9 mouse cellular contexts compared by ENCODE assay signal in the genomic region with DNA sequence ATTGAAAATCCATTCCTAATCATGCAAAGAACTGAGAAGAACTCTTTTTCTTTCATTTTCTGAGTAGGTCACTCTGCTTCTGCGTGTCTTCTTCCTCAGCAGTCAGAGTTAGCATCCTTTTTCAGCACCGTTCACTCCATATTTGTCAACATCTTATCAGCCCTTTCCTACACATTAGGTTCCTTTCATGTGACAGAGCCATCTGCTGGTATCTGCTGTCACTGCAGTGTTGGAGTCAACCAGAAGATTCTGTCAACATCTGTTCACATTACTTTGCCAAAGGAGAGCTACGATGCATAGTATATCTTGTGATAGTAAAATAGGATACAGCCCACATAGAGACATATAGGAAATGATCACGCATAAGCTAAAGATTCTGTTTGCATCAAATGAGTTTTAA.
DNase-seq lines count a peak whose midpoint lies in the region; ATAC-seq and TF ChIP-seq lines count a peak whose summit lies in the region.
"Had no signal": no experiment of that assay in that cellular context is flagged by ENCODE, and none has a peak within 500 bp of the region (broad histone marks: within the 10 kb centered on the region; RNA-seq: fewer than 3 reads in every experiment).

No protein-coding gene starts in this region.

- no peaks in the 10 kb centered on the region for H3K9me3 ChIP-seq in kidney, embryonic 15.5 days (replicated peaks)
- no peaks in the 10 kb centered on the region for H3K9me3 ChIP-seq in midbrain, embryonic 15.5 days
- H3K9me3 ChIP-seq: stomach, embryonic 15.5 days had no signal

- 43% methylated on average over 4 of the region's 4 CpGs for WGBS in kidney, embryonic 15.5 days
- whole genome bisulfite sequencing in midbrain, embryonic 15.5 days: 45% methylated on average over 4 of the region's 4 CpGs

- H3K9ac ChIP-seq in kidney, embryonic 15.5 days: no peak overlapping the region
- no peak overlapping the region for H3K9ac ChIP-seq in midbrain, embryonic 15.5 days
- H3K9ac ChIP-seq: stomach, embryonic 15.5 days had no signal

- peak; percentile 27 for DNase-seq in kidney, adult 18-20 months
- peak; percentile 19 for DNase-seq in Muller cell, postnatal 12 days (ENCODE audit: inconsistent ontology term)
- peak; percentile 56 to 77 for DNase-seq in cerebellum, postnatal 25 days
- DNase-seq in left cerebral cortex, adult 2 months (ENCODE audit: extremely low spot score in 1 of 2, low spot score in 2 of 2): peak; percentile 60 to 67
- no peak for DNase-seq in spleen, adult 12 weeks (ENCODE audit: low spot score)

- no peak for ATAC-seq in kidney, embryonic 15.5 days (replicated peaks; ENCODE audit: low FRiP score)
- ATAC-seq in hematopoietic stem cell, adult 5-6 weeks (replicated peaks in 1 of 2; ENCODE audit: insufficient read depth in 1 of 2, low FRiP score in 2 of 2, low TSS enrichment in 1 of 2, low read depth in 1 of 2, poor library complexity in 2 of 2, severe bottlenecking in 2 of 2): peak; percentile 62 to 78; a peak in 3 of 4 replicates
- peak; percentile 84; the same call in 1 of the 2 replicates for ATAC-seq in midbrain, embryonic 15.5 days (replicated peaks)

- peak; percentile 78 for TF ChIP-seq CTCF in left cerebral cortex, adult 2 months (IDR thresholded peaks at IDR 0.05)

- no peak overlapping the region for H3K27ac ChIP-seq in kidney, embryonic 15.5 days
- no peak overlapping the region for H3K27ac ChIP-seq in left cerebral cortex, adult 2 months
- H3K27ac ChIP-seq in midbrain, embryonic 15.5 days: no peak overlapping the region
- H3K27ac ChIP-seq: stomach, embryonic 15.5 days had no signal

- no peak overlapping the region for H3K4me2 ChIP-seq in kidney, embryonic 15.5 days
- no peak overlapping the region for H3K4me2 ChIP-seq in midbrain, embryonic 15.5 days
- H3K4me2 ChIP-seq: stomach, embryonic 15.5 days had no signal

- H3K36me3 ChIP-seq in kidney, embryonic 15.5 days: no peaks in the 10 kb centered on the region
- no peaks in the 10 kb centered on the region for H3K36me3 ChIP-seq in midbrain, embryonic 15.5 days (replicated peaks)
- H3K36me3 ChIP-seq: stomach, embryonic 15.5 days had no signal

- no peak overlapping the region for H3K4me3 ChIP-seq in kidney, embryonic 15.5 days (replicated peaks)
- no peak overlapping the region for H3K4me3 ChIP-seq in left cerebral cortex, adult 2 months
- no peak overlapping the region for H3K4me3 ChIP-seq in midbrain, embryonic 15.5 days
- H3K4me3 ChIP-seq: stomach, embryonic 15.5 days had no signal

- H3K4me1 ChIP-seq in kidney, embryonic 15.5 days: no peaks in the 10 kb centered on the region
- no peaks in the 10 kb centered on the region for H3K4me1 ChIP-seq in midbrain, embryonic 15.5 days
- H3K4me1 ChIP-seq: stomach, embryonic 15.5 days had no signal

- intact Hi-C loops in left cerebral cortex, adult 2 months (cut with DNase I): loop anchor here (5.0 kb wide), 1 partner anchor 267 kb away; no protein-coding TSS in a partner anchor

- H3K27me3 ChIP-seq in kidney, embryonic 15.5 days: no peaks in the 10 kb centered on the region
- H3K27me3 ChIP-seq in midbrain, embryonic 15.5 days (replicated peaks): no peaks in the 10 kb centered on the region
- H3K27me3 ChIP-seq: stomach, embryonic 15.5 days had no signal
